Mouse (Mus musculus) embryonic facial prominence, embryonic 14.5 days (tissue): ENCODE results near the gene Gm960. TPM values are rescaled to one million over a fixed set of nuclear protein-coding genes. Genes with fewer than 3 reads are reported as not detected.
"Not testable (repeated sequence)": the region's sequence is repeated elsewhere in the genome, so short reads cannot be mapped to it uniquely, and the experiment has no call there.

Experiments used
- ATAC-seq: fragments of 200-750 bp; cut with Nextera tagmentation; 2 replicates; pipeline ENCODE4 v1.8.0; 2017; ENCODE audit warnings: low read depth, moderate number of reproducible peaks, moderate TSS enrichment
- DNase-seq: peaks from one replicate; pipeline ENCODE4 v3.0.0-alpha.2; 2015; ENCODE audit warnings: low spot score
- H3K27ac ChIP-seq: fragments of 300-500 bp; sonication (generic); replicated peaks from 2 replicates; pipeline ENCODE4 v1.5.1; 2014; ENCODE audit warnings: low read depth, mild to moderate bottlenecking, low read length, moderate library complexity
- H3K27me3 ChIP-seq: fragments of 300-500 bp; sonication (generic); replicated peaks from 2 replicates; pipeline ENCODE4 v1.6.1; 2014; ENCODE audit warnings: low read length; ENCODE audit not compliant: control insufficient read depth, insufficient read depth
- H3K36me3 ChIP-seq: fragments of 300-500 bp; sonication (generic); 2 replicates; pipeline ENCODE4 v1.6.1; 2014; ENCODE audit warnings: low read length, mixed read lengths; ENCODE audit not compliant: control insufficient read depth, insufficient read depth
- H3K4me1 ChIP-seq: fragments of 300-500 bp; sonication (generic); 2 replicates; pipeline ENCODE4 v1.6.1; 2014; ENCODE audit warnings: antibody characterized with exemption, low read length; ENCODE audit not compliant: control insufficient read depth, insufficient read depth
- H3K4me2 ChIP-seq: fragments of 300-500 bp; sonication (generic); 2 replicates; pipeline ENCODE4 v1.6.1; 2014; ENCODE audit warnings: low read depth, mild to moderate bottlenecking, low read length, moderate library complexity, mixed read lengths
- H3K4me3 ChIP-seq: fragments of 300-500 bp; sonication (generic); 2 replicates; pipeline ENCODE4 v1.5.1; 2014; ENCODE audit warnings: low read depth, mild to moderate bottlenecking, low read length
- H3K9ac ChIP-seq: fragments of 300-500 bp; sonication (generic); 2 replicates; pipeline ENCODE4 v1.6.1; 2014; ENCODE audit warnings: low read depth, mild to moderate bottlenecking, low read length, moderate library complexity, mixed read lengths
- H3K9me3 ChIP-seq: fragments of 300-500 bp; sonication (generic); 2 replicates; pipeline ENCODE4 v1.6.1; 2016; ENCODE audit warnings: low read length; ENCODE audit not compliant: control insufficient read depth
- WGBS: fragments of 180-500 bp; shearing (Covaris S2); extraction: QIAGEN DNeasy Blood & Tissue Kit; methylation state at CpG from one replicate; pipeline ENCODE4 v1.1.7; 2014; 5-methylcytosine and 5-hydroxymethylcytosine counted together
- microRNA-seq: library from miRNA; unstranded; fragments of <30 nt; microRNA quantifications from one replicate; pipeline ENCODE4, GENCODE M21; 2016; ENCODE audit warnings: borderline number of aligned reads
- polyA plus RNA-seq: library from polyadenylated mRNA; unstranded; fragments of >200 nt; fragmentation: Nextera tagmentation; extraction: Ambion mirVana; gene quantifications from 2 replicates; pipeline ENCODE4 v1.2.1, GENCODE M21; 2014

Gene Gm960
- polyA plus RNA-seq, 1 experiment from 2014 or later = 3.9 TPM

DNA sequence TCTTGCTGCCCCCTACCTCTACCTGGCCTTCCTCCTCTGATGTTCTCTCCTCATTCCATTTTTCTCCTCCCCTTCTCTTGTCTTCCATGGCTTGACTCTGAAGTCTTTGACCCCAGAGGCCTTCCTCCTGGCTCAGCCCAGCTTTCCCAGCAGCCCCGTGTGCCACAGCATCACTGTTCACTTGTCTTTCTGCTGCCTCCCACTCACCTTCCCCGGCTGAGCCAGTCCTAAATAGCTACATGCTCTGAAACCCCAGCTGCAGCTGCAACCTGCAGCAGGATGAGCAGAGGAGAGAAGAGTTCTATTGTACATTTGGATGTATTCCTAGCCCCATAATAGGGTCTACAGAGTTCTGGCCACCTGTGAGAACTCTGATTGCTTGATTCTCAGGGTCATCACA is 111.0 kb downstream of the Gm960 start:
- Histone ChIP-seq H3K36me3 (no peaks in the 10 kb centered on the region), H3K27ac (no peak overlapping the region), H3K4me1 (no peaks in the 10 kb centered on the region), H3K9ac (no peak overlapping the region), H3K4me3 (no peak overlapping the region), H3K4me2 (no peak overlapping the region), H3K27me3 (no peaks in the 10 kb centered on the region), H3K9me3 (no peaks in the 10 kb centered on the region)
- WGBS = 71% methylated on average over 2 of the region's 2 CpGs
- no peak for ATAC-seq
- no peak for DNase-seq

DNA sequence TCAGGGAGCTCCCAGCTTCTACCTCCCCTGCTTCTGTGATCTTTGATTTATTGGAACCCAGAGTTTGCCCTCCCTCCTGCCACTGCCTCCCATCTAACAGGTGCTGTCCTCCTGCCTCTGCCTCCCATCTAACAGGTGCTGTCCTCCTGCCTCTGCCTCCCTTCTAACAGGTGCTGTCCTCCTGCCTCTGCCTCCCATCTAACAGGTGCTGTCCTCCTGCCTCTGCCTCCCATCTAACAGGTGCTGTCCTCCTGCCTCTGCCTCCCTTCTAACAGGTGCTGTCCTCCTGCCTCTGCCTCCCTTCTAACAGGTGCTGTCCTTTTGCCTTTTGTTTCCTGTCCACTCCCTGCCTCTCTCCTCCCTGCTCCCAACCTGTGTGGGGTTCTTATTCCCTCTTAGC is 111.7 kb downstream of the Gm960 start:
- H3K9ac ChIP-seq, ATAC-seq, H3K4me2 ChIP-seq, H3K36me3 ChIP-seq, H3K4me1 ChIP-seq, H3K4me3 ChIP-seq, H3K9me3 ChIP-seq, H3K27ac ChIP-seq, DNase-seq, H3K27me3 ChIP-seq: not testable (repeated sequence)

DNA sequence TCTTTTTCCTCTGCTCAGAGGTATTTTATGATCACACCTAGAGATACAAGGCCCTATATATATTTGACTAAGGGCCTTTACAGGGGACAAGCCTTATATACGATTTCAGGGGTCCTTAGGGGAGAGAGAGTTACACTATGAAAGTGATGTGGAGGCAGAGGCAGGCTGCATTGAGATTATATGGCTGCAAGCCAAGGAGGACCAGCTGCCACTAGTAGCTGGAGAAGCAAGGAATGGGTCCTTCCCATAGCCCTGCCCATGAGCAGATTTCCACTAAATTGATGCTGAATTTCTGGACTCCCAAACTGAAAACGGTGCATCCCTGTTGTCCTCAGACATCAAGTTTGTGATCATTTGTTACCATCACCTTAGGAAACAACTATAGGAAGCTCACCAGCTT is 114.6 kb downstream of the Gm960 start:
- Histone ChIP-seq H3K27me3 (no peaks in the 10 kb centered on the region), H3K9ac (no peak overlapping the region), H3K4me2 (no peak overlapping the region), H3K9me3 (no peaks in the 10 kb centered on the region), H3K4me1 (no peaks in the 10 kb centered on the region), H3K27ac (no peak overlapping the region), H3K4me3 (no peak overlapping the region), H3K36me3 (no peaks in the 10 kb centered on the region)
- WGBS = 66% methylated on average over 2 of the region's 2 CpGs
- DNase-seq (no peak), ATAC-seq (no peak)

DNA sequence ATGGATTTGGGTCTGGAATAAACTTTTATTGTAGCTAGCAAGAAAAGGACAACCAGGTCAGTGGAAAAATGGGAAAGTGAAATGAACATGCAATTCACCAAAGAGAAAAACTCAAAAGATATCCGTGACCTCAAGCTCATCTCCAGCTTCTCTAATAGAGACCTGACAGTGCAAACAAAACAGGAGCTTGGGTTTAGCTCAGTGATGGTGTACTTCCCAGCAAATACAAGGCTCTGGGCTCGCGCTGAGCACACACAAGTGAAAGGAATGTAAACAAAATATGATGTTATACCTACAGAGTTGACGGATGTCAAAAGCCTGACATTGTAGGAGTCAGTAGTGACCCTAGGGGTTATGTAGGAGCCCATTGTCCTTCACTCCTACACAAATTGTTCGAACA is 119.2 kb downstream of the Gm960 start:
- no peak for DNase-seq
- Histone ChIP-seq H3K36me3 (no peaks in the 10 kb centered on the region), H3K27me3 (no peaks in the 10 kb centered on the region), H3K4me3 (no peak overlapping the region), H3K4me2 (no peak overlapping the region), H3K4me1 (no peaks in the 10 kb centered on the region), H3K9ac (no peak overlapping the region), H3K9me3 (no peaks in the 10 kb centered on the region), H3K27ac (no peak overlapping the region)
- no peak for ATAC-seq
- 77% methylated on average over 5 of the region's 5 CpGs for WGBS

DNA sequence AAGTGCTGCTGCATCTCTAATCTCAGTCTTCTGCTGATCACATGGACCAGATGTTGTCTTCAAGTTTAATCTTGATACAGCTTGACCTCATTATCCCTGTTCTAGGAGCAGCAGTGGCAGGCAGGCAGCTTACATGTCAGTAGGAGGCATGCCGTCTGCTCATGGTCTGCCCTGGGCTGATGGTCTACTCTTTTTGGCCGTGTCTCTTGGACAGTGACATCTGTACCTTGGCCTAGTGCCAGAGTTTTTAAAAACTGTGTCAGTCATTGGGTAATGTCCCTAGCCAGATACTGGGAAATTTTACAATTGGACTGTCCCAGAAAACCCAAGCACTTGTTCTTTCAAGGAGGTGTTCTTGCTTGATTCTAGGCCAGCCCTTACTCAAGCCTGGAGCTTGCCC is 119.7 kb downstream of the Gm960 start:
- Histone ChIP-seq H3K4me1 (no peaks in the 10 kb centered on the region), H3K9me3 (no peaks in the 10 kb centered on the region), H3K36me3 (no peaks in the 10 kb centered on the region), H3K27ac (no peak overlapping the region), H3K9ac (no peak overlapping the region), H3K27me3 (no peaks in the 10 kb centered on the region), H3K4me2 (no peak overlapping the region), H3K4me3 (no peak overlapping the region)
- no peak for ATAC-seq
- 53% methylated on average over 2 of the region's 2 CpGs for WGBS
- no peak for DNase-seq

Small RNA genes within 50 kb of the gene (microRNA-seq; reads per million reads assigned to microRNA genes)
- 0.50 reads per million for gene Mir6986

Other genes starting within 250 kb of the Gm960 start
- gene Syt12, start 221.2 kb downstream of the Gm960 start, polyA plus RNA-seq = 0.90 and 1.9 TPM in 2 replicates
- gene 2010003K11Rik, start 200.1 kb downstream of the Gm960 start, polyA plus RNA-seq = not detected in 2 replicates
- 18.4 TPM in 2 replicates for gene Pcx, start 188.2 kb downstream of the Gm960 start, polyA plus RNA-seq
- gene Lrfn4, start 83.0 kb downstream of the Gm960 start, polyA plus RNA-seq = 7.4 and 9.7 TPM in 2 replicates
- 52.1 and 62.8 TPM in 2 replicates for gene Rce1, start 73.0 kb downstream of the Gm960 start, polyA plus RNA-seq
- gene Sptbn2, start 12.5 kb upstream of the Gm960 start, polyA plus RNA-seq = 3.7 and 4.0 TPM in 2 replicates
- gene Rbm4b, start 57.8 kb upstream of the Gm960 start, polyA plus RNA-seq = 41.1 and 50.0 TPM in 2 replicates
- 68.6 and 72.0 TPM in 2 replicates for gene Rbm4, start 95.2 kb upstream of the Gm960 start, polyA plus RNA-seq
- 14.9 and 17.1 TPM in 2 replicates for gene Gm21992, start 112.9 kb upstream of the Gm960 start, polyA plus RNA-seq
- gene Rbm14, start 113.0 kb upstream of the Gm960 start, polyA plus RNA-seq = 61.5 and 65.3 TPM in 2 replicates
- gene Ccs, start 140.7 kb upstream of the Gm960 start, polyA plus RNA-seq = 48.3 and 54.1 TPM in 2 replicates
- gene Ccdc87, start 140.7 kb upstream of the Gm960 start, polyA plus RNA-seq = 0.54 and 0.64 TPM in 2 replicates
- gene Ctsf, start 156.5 kb upstream of the Gm960 start, polyA plus RNA-seq = 44.1 and 50.4 TPM in 2 replicates
- gene Actn3, start 179.2 kb upstream of the Gm960 start, polyA plus RNA-seq = 21.4 TPM in 2 replicates
- 8.6 and 11.6 TPM in 2 replicates for gene Zdhhc24, start 180.0 kb upstream of the Gm960 start, polyA plus RNA-seq
- gene Bbs1, start 208.0 kb upstream of the Gm960 start, polyA plus RNA-seq = 4.2 and 5.6 TPM in 2 replicates
- 78.8 and 95.0 TPM in 2 replicates for gene Dpp3, start 229.6 kb upstream of the Gm960 start, polyA plus RNA-seq
- 2.0 and 2.3 TPM in 2 replicates for gene Peli3, start 244.5 kb upstream of the Gm960 start, polyA plus RNA-seq